Mouse (Mus musculus) heart, adult 2 months (tissue): ENCODE measurements at regions not wholly inside any gene's neighbourhood (a gene's known extent, or its start where the extent isn't known, plus 50 kb on each side); places are given as distances from the start of the nearest gene placed in this dataset.

Experiments
- CTCF ChIP-seq: fragments of 200-600 bp; IDR thresholded peaks from 2 replicates; pipeline ENCODE4 v1.8.1; 2022; ENCODE audit warnings: antibody characterized with exemption, mild to moderate bottlenecking, moderate library complexity
- EP300 ChIP-seq: fragments of 200-500 bp; IDR thresholded peaks from 2 replicates; pipeline ENCODE4 v1.6.1; 2011; ENCODE audit warnings: low read depth, low read length, control low read depth; ENCODE audit not compliant: insufficient read depth
- POLR2A ChIP-seq: fragments of 200-500 bp; IDR thresholded peaks from 2 replicates; pipeline ENCODE4 v1.6.1; 2011; ENCODE audit warnings: mild to moderate bottlenecking, low read depth, low read length, control low read depth; ENCODE audit not compliant: insufficient read depth

DNA sequence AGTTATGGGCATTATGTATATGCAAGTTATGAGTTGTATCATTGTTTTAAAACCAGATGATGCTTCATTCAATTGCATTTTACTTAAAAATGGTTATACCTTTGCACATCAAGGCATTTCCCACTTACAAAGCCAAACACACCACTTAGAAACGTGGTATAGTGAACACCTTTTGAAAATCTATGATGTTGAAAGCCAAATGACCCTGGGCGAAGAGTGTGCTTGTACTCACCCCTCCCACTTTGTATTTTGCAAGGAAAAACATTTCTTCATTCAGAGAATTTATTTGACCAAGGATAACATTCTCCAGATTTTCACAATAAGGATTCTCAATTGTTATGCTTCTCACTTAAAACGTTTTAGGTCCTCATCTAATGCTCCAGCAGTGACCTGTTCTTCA, 1693.5 kb upstream of the Gm7489 start:
- TF ChIP-seq CTCF (no peak), EP300 (no peak), POLR2A (no peak)
